Mouse (Mus musculus) cerebellum, adult 11 months (tissue): ENCODE data around the gene Tnf.
"Not testable (repeated sequence)": the region's sequence is repeated elsewhere in the genome, so short reads cannot be mapped to it uniquely, and the experiment has no call there.

Source experiments
- DNase-seq: peaks from one replicate; pipeline ENCODE4 v3.0.0; 2022

The Tnf gene

DNA sequence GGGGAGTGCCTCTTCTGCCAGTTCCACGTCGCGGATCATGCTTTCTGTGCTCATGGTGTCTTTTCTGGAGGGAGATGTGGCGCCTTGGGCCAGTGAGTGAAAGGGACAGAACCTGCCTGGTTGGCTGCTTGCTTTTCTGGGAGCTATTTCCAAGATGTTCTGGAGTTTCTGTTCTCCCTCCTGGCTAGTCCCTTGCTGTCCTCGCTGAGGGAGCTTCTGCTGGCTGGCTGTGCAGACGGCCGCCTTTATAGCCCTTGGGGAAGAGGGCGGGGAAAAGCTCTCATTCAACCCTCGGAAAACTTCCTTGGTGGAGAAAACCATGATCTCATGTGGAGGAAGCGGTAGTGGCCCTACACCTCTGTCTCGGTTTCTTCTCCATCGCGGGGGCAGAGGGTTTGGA lies at the start of gene Tnf:
Gene Tnf, minus strand, starts transcription at position 221 of the 400 bp plus-strand sequence.
- DNase-seq: no peak

DNA sequence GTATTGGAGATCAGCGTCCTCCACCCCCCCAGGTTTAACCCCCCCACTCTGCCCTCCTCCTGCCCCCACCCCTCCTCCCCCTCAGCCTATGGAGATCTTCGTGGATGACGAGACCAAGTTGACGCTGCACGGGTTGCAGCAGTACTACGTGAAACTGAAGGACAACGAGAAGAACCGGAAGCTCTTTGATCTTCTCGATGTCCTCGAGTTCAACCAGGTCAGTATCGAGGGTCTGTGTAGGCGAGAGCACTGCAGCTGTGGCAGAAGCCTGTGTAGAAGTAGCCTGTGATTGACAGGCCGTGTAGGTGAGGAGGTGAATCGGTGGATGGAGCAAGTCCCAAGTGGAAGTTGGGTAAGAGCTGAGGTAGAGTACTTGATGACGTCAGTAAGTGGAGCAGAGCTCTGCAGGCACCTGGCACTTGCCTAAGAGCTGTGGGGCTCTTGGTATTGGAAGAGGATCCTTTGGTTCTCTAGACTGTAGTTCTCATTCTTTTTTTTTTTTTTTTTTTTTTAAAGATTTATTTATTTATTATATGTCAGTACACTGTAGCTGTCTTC lies 49.4 kb upstream of the Tnf start:
- no peak for DNase-seq

DNA sequence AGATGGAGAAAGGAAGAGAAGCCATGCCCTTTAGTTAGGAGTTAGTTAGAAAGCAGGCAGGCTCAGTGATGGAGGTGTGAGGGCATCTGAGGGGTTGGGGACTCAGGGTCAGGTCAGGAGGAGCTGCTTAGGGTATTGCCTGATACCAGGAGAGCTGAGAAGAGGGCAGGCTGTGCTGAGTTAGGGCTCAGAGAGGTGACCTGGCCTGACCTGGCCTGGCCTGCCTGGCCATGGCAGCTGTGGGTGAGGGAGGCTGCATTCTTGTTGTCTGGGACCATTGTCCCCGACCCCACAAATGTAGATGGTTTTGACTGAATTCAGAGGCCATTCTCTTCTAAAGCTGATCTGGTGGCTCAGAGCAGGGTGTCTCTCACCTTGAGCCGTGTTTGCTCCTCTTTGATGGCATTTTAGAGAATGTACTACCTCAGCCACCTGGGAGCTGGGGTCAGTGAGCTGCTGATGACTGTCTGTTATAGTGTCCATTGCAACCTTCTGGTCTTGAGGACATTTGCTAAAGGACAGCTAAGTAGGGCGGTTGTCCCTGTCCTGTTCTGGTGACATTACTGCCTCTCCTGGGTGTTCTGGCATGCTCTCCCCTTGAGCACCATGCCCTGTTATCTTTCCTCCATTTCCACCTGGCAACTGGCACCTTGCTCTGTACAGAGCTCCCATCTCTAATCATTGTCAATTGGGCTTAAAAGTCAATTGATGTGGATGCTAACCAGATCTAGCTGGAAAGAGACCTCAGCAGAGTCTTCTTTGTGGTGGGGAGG lies 48.7 kb upstream of the Tnf start:
- no peak for DNase-seq

DNA sequence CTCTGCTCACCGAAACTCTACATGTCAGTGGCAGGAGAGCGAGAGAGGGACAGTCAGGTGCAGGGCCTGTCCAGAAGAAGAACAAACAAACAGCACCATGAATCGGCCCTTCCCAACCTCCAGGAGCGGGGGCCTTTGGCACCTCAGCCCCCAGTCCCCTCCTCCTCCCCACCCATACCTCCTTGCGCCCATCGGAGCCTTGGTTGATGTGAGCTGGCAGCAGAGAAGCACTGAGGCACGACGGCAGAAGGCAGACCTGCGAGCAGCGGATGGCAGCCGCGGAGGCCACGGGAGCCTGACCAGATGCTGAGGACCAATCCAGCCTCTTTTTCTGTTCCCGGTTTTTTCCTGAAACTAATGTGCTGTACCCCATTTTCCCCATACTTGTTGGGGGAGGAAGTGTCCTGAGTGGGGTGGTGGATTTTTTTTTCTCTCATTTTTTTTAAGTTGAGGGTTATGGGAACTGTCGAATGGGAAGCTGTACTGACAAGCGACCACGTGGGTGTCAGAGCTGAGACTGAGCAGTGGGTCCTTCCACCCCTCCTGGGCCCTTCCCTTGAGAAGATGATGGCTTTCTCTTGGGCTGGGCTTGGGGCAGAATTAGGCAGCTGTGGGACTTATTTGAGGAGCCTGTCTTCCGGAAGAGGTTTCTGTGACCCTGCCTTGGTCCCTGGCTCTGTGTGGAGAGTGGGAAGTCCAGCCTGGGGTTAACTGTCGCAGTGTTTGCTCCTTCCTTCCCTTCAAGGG lies 47.8 kb upstream of the Tnf start:
- DNase-seq: no peak

DNA sequence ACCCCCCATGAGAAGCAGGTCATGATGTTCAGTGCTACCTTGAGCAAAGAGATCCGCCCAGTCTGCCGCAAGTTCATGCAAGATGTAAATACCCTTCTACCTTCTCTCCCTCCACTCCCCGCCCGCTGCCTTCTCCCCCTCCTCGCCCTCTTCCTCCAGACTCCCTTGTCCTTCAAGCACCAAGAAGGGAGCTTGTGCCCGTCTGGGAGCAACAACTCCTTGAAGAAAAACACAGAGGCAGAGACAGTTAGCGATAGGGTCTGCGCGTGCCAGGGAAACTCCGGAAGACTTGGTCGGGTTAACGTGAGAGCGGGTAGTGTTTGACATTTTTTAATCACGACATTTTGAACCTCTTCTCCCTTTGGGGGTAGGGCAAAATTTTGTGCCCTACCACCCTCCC lies 47.2 kb upstream of the Tnf start:
- no peak for DNase-seq

DNA sequence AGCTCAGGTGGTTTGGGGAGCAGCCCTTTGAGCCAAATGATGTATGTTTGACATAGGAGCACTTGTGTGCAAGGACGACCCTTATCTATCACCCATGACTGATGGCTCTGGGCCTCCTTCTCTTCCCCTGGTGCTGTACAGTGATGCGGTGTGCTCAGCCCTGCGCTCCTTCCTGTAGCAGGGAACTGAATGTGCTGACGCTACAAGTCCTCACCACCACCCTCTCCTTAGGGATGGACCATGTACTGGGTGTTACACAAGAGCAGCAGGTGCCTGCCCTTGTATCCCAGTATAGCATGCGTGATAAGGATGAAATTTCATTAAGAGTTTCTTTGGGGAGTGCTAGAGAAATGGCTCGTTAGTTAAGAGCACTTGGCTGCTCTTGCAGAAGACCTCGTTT lies 45.3 kb upstream of the Tnf start:
- no peak for DNase-seq

DNA sequence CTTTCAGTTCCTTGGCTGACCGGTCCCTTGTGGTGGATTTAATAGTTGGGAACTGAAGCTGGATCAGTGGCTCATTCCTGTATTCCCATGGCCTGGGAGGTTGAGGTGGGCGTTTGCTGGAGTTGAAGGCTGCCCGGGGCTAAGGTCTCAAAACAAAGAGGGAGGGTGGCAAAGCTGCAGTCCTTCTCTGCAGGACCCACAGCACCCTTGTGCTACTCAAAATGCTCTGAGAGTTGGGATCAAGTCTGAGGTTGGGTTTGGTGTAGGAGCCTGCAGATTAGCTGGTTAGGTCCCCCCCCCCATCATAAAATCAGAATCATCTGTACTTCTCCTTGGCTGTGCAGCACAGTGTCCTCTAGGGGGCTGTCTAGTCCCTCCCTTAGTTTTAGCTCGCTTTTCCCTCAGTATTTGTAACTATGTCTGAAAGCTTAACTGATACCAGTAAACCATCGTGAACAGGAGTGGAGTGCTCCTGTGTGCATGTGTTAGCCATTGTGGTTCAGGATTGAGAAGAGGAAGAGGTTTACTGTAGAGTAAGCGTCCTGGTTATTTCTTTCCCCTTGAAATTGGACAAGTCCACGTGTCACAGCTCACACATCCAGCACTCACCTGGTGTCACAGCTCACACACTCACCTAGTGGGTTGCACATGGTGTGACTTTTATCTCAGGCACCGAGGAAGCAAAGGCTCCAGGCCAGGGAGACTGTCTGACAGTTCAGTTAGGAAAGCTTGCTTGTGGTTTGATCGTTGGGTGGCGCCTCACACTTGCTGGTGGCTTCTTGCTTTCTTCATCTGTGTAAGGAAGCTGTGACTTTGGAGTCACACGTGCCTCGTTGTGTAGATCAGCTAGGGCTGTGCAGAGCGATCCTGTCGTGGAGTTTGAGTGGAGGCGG lies 44.2 kb upstream of the Tnf start:
- no peak for DNase-seq

DNA sequence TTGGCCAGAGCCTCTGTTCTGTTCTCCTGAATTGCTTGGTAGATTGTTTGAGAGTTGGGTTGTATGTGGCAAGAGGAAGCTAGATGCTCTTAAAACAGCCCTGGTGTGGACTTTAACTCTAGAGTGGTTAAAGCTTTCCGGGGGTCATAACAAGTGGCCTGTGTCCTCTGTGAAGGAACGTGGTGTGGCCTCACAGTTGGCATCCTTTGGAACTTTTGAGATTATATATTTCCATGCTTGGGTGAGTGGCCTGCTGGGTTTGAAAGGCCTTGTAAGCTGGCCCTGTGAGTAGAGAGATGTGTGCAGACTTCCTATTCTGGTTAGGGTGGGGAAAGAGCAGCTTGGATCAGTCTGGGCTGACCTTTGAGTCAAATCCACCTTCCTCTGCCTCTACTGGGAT lies 43.2 kb upstream of the Tnf start:
- no peak for DNase-seq

DNA sequence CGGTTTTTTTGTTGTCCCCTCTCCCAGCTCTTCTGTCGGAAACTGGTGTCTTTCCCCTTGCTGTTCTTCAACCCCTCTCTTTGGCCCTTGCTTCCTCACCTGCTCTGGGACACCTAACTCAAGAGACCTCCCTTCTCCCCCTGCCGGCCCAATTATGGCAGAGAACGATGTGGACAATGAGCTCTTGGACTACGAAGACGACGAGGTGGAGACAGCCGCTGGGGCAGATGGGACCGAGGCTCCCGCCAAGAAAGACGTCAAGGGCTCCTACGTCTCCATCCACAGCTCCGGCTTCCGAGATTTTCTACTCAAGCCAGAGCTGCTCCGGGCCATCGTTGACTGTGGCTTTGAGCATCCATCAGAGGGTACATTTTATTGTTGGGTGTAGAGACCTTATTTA lies 41.3 kb upstream of the Tnf start:
- DNase-seq: peak; percentile 56

DNA sequence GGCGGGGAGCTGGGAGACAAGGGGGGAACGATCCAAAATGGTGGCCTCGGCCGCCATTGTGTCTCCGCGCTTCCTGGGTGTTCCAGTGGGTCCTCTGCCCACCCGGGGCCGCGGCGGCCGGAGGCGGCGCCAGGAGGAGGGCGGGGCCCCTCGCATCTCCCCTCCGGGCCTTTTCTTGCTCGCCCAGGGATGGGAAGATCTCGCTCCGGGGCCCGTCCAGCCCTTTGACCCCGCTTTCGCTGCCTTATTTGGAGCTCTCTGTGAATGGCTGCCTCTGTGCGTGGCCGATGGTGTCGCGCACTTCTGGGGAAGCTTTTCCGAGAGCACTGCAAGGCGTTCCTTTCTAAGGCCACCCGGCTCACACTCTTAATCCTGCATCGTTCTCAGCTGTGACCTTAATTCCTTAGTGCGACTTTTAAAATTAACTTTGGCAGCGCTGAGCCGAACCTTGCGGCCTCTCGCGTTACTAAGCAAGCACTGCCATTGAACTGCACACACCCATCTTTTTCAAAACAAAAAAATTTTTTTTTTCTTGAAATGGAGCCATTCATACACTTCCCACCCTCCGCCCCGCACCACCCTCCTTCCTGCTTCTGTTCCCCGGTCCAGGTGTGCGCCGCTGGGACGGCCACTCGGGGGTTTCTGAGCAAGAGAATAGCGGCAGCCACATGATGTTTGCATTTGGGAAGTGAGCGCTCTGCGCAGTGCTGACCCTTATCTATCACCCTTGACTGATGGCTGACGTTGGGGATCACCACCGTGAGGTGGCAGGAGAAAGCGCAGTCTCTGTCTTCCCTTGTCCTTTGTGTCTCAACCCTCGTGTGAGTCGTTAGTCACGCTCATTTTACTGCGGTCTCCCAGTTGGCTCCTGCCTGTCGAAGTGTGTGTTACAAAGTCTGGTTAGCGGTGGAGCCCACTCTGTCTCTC lies 40.5 kb upstream of the Tnf start:
- DNase-seq: no peak

DNA sequence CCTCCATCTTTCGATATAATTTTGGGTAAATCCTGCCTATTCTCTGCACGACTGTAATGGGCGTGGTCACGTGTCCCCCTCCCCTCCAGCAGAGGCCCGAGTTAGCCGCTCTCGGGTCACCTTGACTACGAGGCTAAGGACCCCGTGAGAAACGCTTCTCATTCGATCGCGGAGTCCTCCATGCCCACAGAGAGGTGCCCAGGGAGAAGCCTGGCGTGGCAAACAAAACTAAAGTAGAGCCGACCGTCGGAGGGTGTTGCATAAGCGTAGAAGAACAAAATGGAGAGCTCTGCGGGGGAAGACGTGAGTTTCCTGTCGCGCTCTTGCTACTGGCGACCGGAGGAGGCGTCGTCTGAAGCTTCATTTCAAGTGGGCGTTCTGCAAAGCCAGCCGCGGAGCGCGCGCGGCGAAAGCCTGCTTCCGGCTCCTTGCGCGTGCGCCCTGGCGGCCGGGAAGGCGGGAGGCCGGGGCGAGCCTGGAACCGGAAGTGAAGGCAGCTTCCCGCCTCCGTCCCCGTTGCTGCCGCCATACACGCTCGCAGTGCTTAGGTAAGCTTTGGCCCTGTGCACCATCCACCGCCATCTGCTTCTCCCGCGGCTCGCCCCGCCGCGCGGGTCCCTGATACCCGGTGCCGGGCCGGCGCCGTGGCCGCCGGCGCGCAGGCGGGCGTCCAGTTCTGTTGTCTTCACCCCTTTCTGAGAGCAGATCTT lies 39.7 kb upstream of the Tnf start, which contains the start of gene Ddx39b:
Gene Ddx39b, plus strand, starts transcription at position 442 of the 710 bp plus-strand sequence.
- peak; percentile 95 for DNase-seq

DNA sequence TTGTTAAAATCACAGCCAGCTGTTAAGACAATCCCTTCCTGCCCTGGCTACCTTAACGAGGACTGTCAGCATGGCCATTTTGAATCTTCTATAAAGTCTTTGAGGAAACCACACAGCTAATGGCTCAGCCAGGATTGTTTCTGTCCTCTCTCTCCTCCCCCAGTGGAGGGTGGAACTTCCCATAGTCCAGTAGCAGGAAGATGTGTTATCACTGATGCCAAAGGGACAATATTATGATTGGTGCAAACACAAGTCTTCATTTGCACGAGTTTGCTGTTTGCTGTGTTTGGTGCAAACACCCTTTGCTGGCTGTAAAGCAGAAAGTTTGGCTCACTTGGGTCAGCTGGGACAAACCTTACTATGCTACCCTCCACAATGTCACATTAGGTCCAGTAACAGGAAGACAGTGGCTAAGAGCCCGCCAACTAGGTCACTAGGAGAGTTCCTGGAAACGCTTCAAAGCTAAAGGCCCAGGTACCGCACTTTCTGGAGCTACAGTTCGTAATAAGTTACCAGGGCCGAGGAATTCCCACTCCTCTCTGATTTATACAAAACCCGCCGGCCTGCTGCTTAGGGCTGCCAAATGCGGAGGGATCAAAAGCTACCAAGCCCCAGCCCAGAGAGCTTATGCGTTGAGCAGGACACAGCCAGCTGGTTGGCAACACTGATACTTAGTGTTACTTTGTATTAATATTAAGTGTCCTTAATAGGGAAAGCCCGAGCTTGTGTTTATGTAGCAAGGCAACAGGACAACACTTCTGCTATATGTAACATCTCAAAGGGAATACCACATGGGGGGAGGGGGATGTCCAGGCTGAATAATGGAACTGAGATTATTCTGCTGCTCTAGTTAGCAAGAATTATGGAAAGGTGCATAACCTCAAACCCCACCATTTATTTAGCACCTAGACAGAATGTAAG lies 38.8 kb upstream of the Tnf start:
- DNase-seq: no peak

DNA sequence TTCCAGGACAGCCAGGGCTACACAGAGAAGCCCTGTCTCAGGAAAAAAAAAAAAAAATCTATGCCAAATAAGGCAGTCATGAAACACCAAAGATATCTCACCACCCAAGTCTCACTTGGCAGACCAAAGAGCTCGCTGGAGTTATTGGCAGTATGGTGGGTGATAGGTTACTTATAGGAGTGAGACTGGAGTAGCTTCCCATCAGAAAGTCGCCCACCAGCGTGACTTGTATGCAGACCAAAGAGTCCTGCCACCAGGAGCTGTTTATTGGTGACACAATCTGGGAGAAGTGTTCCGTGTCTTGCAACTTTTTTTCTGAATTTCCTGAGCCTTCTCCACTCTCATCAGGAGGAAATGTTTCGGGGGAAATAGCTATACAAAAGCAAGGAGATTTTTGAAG lies 37.9 kb upstream of the Tnf start:
- DNase-seq: no peak

DNA sequence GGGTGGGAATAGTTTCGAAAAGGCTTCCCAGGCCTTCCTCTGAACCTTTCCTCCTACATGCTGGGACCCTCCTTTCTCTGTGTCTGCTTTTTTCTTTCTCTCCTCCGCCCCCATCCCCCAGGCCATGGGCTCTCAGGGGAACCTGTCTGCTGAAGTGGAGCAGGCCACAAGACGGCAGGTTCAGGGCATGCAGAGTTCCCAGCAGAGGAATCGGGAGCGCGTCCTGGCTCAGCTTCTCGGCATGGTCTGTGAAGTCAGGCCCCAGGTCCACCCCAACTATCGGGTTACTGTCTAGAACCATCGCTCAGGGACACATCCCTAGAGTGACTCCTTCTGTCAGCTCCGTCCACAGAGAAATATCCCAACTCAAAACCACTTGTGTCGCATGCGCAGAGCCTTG lies 35.7 kb upstream of the Tnf start:
- no peak for DNase-seq

DNA sequence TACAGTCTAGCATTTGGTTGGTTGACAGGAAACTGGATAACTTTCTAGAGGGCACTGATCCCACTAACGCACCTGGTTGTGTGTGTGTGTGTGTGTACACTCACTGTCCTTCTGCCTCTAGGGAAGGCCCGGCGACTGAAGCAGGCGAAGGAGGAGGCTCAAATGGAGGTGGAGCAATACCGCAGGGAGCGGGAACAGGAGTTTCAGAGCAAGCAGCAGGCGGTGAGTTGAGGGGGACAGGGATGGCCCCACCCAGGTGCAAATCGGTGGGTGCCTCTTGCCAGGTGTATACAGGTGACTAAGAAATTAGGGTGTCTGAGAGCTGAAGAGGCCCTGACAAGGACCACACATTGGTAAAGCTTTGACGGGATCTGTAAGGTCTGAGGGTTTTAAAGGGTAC lies 35.2 kb upstream of the Tnf start:
- DNase-seq: no peak

DNA sequence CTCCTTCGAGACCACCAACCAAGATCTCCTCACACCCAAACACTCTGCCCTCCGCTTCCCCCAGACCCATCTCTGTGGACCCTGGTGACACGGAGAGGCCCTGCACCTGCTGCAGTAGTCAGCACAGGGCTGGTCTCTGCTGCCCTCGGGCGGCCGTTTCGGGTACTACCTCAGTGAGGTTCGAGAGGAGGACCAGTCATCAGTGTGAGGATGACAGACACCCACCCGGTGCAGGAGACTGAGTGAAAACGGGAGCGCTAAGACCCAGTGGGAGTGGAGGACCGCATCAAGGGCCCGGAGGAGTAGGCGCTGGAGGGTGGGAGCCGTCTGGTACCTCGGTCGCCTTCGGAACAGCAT lies 34.6 kb upstream of the Tnf start:
- DNase-seq: peak; percentile 99

DNA sequence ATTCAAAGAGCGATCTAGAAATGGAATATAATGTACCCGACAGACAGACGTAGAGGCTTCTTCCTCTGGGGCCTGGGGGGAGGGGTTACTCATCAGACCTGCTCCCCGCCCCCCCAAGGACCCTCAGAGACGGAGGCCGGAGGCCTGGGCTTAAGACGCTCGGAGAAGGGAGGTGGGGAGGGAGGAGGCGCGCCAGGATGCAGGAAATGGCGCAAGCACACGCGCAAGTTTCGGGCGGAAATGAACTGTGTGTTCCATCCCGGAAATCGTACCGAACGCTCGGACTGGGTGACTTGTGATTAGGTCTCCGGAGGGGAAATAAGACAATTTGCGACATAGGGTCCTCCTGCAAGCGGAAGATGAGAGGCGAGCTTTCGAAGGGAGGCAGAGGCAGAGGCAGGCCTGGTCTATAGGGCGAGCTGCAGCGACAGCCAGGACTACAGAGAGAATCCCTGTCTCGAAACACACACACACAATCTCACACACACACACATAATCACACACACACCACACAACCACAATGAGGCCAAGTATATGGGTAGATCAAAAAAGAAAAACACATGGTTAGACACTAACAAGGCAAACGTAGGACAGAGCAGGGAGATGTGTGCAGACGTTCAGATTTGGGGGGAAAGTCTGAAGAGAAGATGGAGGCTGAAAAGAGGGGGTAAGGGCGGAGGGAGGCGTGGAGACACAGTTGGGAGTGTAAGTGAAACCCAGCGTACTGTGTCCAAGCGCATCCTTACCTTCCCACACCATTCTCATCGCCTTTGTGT lies 34.0 kb upstream of the Tnf start, which contains the start of gene Nfkbil1:
Gene Nfkbil1, minus strand, starts transcription at position 179 of the 776 bp plus-strand sequence.
- DNase-seq: peak; percentile 85

DNA sequence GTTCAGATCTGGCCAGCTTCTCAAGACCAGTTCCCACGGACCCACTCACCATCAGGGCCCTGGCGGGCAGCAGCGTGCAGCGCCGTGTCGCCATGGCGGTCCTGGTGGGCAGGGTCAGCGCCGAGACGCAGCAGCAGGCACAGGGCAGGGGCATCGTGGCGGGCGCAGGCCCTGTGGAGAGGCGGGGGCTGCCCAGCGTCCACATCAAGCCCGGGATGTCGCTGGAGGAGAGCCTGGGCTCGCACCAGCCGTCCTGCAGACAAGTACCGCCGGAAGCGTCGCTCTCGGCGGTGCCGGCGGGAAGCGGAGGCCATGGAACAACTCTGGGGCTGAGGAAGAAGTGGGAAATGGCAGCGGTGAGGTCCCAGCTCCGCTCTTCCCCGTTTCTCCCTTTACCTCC lies 33.1 kb upstream of the Tnf start:
- DNase-seq: peak; percentile 54

DNA sequence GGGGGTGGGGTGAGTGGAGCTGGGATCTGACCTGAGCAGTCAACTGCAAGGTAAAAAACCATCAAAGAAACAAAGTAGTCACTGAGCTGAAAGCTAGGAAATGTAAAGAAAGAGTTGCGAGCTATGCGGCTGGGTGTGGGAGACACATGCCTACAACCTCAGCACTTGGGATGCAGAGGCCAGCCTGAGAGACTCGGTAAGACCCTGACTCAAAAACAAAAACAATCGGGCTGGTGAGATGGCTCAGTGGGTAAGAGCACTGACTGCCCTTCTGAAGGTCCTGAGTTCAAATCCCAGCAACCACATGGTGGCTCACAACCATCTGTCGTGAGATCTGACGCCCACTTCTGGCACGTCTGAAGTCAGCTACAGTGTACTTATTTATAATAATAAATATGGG lies 32.3 kb upstream of the Tnf start:
- not testable (repeated sequence) for DNase-seq
